Mouse (Mus musculus) myocyte (in vitro differentiated cells): ENCODE measurements at regions not wholly inside any gene's neighbourhood (a gene's known extent, or its start where the extent isn't known, plus 50 kb on each side); places are given as distances from the start of the nearest gene placed in this dataset.

Experiments
- CEBPB ChIP-seq: IDR thresholded peaks from 2 replicates; pipeline ENCODE4 v1.6.1; 2011; ENCODE audit warnings: mild to moderate bottlenecking, moderate library complexity; ENCODE audit not compliant: poor library complexity, insufficient read depth, severe bottlenecking
- MAX ChIP-seq: IDR thresholded peaks from one replicate; pipeline ENCODE4 v1.6.1; 2011; ENCODE audit warnings: low read depth, mild to moderate bottlenecking, control low read depth
- MYOD1 ChIP-seq, 3 experiments: IDR thresholded peaks; one replicate each; pipeline ENCODE4 v1.6.1; 2011; ENCODE audit warnings: control low read depth in 2 of 3, low read depth in 2 of 3, mild to moderate bottlenecking in 2 of 3, moderate library complexity in 1 of 3; ENCODE audit not compliant: insufficient read length in 2 of 3, control insufficient read depth in 1 of 3
- POLR2A ChIP-seq: IDR thresholded peaks from one replicate; pipeline ENCODE4 v1.6.1; 2011; ENCODE audit warnings: low read depth, mild to moderate bottlenecking, control low read depth, moderate library complexity; ENCODE audit not compliant: insufficient read length
- POLR2AphosphoS2 ChIP-seq: IDR thresholded peaks from one replicate; pipeline ENCODE4 v1.6.1; 2011; ENCODE audit warnings: low read depth, control low read depth; ENCODE audit not compliant: insufficient read length
- TCF12 ChIP-seq: IDR thresholded peaks from one replicate; pipeline ENCODE4 v1.6.1; 2011; ENCODE audit warnings: mild to moderate bottlenecking, control low read depth; ENCODE audit not compliant: poor library complexity, insufficient read depth, severe bottlenecking
- TCF3 ChIP-seq: IDR thresholded peaks from one replicate; pipeline ENCODE4 v1.6.1; 2011; ENCODE audit warnings: low read depth, control low read depth; ENCODE audit not compliant: insufficient read length
- USF1 ChIP-seq: IDR thresholded peaks from one replicate; pipeline ENCODE4 v1.6.1; 2011; ENCODE audit warnings: low read depth, mild to moderate bottlenecking, control low read depth, moderate library complexity

- TF ChIP-seq MAX (no peak), USF1 (no peak), POLR2AphosphoS2 (no peak), MYOD1 (IDR thresholded peaks at IDR 0.05; ENCODE audit: control insufficient read depth in 1 of 3, insufficient read length in 2 of 3, low read depth in 2 of 3) (no peak), POLR2A (no peak), CEBPB (no peak), TCF12 (no peak), TCF3 (no peak)
Observed at GRCm38 (mm10) chr13:116028583-116028982, 280.9 kb downstream of the Isl1 start.
